Mouse (Mus musculus) skeletal muscle tissue, postnatal 0 days (tissue): ENCODE results near the gene Igsf11. TPM values are rescaled to one million over a fixed set of nuclear protein-coding genes. Genes with fewer than 3 reads are reported as not detected.

ENCODE experiments used
- polyA plus RNA-seq: library from polyadenylated mRNA; unstranded; fragments of >200 nt; fragmentation: Nextera tagmentation; extraction: Ambion mirVana; gene quantifications from 2 replicates; pipeline ENCODE4 v1.2.1, GENCODE M21; 2015

Gene Igsf11
- 0.73 and 0.74 TPM in 2 replicates for polyA plus RNA-seq

GRCm38 (mm10) chr16:38892371-38892770 is at the start of gene Igsf11:
Igsf11 (plus strand) TSS chr16:38892671.

Other genes with a start within 250 kb of the Igsf11 start
- gene Arhgap31, start 179.4 kb upstream of the Igsf11 start, polyA plus RNA-seq = 5.9 and 6.9 TPM in 2 replicates
- 7.3 and 9.4 TPM in 2 replicates for gene B4galt4, start 150.4 kb upstream of the Igsf11 start, polyA plus RNA-seq
- 1.7 and 2.8 TPM in 2 replicates for gene Upk1b, start 92.3 kb upstream of the Igsf11 start, polyA plus RNA-seq
- not detected in 2 replicates for gene 4930435E12Rik, start 63.9 kb upstream of the Igsf11 start, polyA plus RNA-seq